Mouse (Mus musculus) intestine, embryonic 15.5 days (tissue): ENCODE results near the gene Hs3st6. TPM values are rescaled to one million over a fixed set of nuclear protein-coding genes. Genes with fewer than 3 reads are reported as not detected.
"Not testable (repeated sequence)": the region's sequence is repeated elsewhere in the genome, so short reads cannot be mapped to it uniquely, and the experiment has no call there.

Experiments used
- ATAC-seq: fragments of 200-750 bp; cut with Nextera tagmentation; 2 replicates; pipeline ENCODE4 v1.8.0; 2017; ENCODE audit warnings: moderate TSS enrichment, moderate library complexity
- H3K27ac ChIP-seq: fragments of 300-500 bp; sonication (generic); 2 replicates; pipeline ENCODE4 v1.5.1; 2015; ENCODE audit warnings: mild to moderate bottlenecking, inconsistent platforms
- H3K27me3 ChIP-seq: fragments of 300-500 bp; sonication (generic); replicated peaks from 2 replicates; pipeline ENCODE4 v1.6.1; 2015; ENCODE audit warnings: inconsistent platforms
- H3K36me3 ChIP-seq: fragments of 300-500 bp; sonication (generic); 2 replicates; pipeline ENCODE4 v1.6.1; 2015; ENCODE audit warnings: inconsistent platforms
- H3K4me1 ChIP-seq: fragments of 300-500 bp; sonication (generic); replicated peaks from 2 replicates; pipeline ENCODE4 v1.6.1; 2015; ENCODE audit warnings: inconsistent platforms
- H3K4me2 ChIP-seq: fragments of 300-500 bp; sonication (generic); replicated peaks from 2 replicates; pipeline ENCODE4 v1.6.1; 2015; ENCODE audit warnings: mild to moderate bottlenecking, inconsistent platforms
- H3K4me3 ChIP-seq: fragments of 300-500 bp; sonication (generic); replicated peaks from 2 replicates; pipeline ENCODE4 v1.5.1; 2015; ENCODE audit warnings: inconsistent platforms
- H3K9ac ChIP-seq: fragments of 300-500 bp; sonication (generic); 2 replicates; pipeline ENCODE4 v1.6.1; 2015; ENCODE audit warnings: inconsistent platforms
- H3K9me3 ChIP-seq: fragments of 300-500 bp; sonication (generic); 2 replicates; pipeline ENCODE4 v1.6.1; 2016; ENCODE audit warnings: inconsistent platforms
- WGBS: fragments of 180-500 bp; shearing (Covaris S2); methylation state at CpG from one replicate; pipeline ENCODE4 v1.1.7; 2015; 5-methylcytosine and 5-hydroxymethylcytosine counted together
- polyA plus RNA-seq: library from polyadenylated mRNA; unstranded; fragments of >200 nt; fragmentation: Nextera tagmentation; extraction: Ambion mirVana; gene quantifications from 2 replicates; pipeline ENCODE4 v1.2.1, GENCODE M21; 2015

The Hs3st6 gene
- polyA plus RNA-seq, 1 experiment from 2014 or later = 0.78 TPM

DNA sequence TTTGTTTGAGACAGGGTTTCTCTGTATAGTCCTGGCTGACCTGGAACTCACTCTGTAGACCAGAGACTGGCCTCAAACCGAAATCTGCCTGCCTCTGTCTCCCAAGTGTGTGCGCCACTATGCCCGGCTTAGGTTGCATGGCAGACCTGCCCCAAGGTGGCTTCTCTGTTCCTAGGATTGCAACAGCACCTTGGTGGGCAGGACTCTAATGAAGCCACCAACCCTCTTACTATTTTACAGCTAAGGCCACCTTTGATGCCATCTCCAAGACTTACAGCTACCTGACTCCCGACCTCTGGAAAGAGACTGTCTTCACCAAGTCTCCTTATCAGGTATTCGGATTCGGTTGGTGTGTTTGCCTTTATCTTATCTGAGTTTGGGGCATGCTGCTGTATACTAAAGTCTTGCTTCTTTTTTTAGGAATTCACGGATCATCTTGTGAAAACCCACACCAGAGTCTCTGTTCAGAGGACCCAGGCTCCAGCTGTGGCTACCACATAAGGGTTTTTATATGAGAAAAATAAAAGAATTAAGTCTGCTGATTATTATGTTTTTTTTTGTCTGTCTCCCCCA, 31.3 kb upstream of the Hs3st6 start:
- peak overlapping the region; percentile 52 for H3K9ac ChIP-seq
- peaks cover 21% of the 10 kb centered on the region for H3K36me3 ChIP-seq
- WGBS = 46% methylated on average over 7 of the region's 7 CpGs
- peak overlapping the region; percentile 20 for H3K27ac ChIP-seq
- H3K4me2 ChIP-seq = peak overlapping the region; percentile 71
- H3K4me3 ChIP-seq = peak overlapping the region; percentile 72
- not testable (repeated sequence) for H3K9me3 ChIP-seq, ATAC-seq, H3K27me3 ChIP-seq
- H3K4me1 ChIP-seq = peaks cover 23% of the 10 kb centered on the region

DNA sequence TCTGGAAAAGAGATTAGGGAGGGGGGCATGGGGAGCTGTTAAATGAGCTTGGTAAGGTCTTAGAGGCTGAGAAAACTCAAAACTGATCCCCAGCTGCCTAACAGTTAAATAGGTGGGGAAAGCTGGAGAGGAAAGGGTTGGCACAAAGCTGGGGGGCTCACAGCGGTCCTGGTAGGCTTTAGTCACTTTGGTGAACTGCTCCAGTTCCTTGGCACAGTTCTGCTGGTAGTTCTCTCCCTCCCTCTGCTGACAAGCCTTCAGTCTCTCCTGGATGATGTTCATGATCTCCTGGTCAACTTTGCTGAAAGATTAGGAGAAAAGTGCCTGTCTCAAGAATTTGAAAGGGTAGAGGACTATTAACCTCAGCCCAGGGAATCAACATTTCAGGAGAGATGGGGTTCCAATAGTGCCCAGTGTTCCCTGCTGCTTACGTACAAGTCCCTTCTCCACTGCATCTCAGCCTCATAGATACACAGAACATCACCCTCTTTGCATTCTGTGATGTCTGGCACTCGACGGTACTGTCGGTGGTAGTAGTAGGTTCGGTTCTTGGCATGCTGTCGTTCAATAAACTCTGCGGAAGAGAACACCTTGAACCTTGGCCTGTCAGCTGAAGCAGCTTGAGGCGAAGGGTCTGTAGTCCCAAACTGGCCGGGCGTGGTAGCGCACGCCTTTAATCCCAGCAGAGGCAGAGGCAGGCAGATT, 30.4 kb upstream of the Hs3st6 start:
- H3K4me2 ChIP-seq = peak overlapping the region; percentile 71
- 29% methylated on average over 13 of the region's 13 CpGs for WGBS
- H3K4me3 ChIP-seq = peak overlapping the region; percentile 24
- peak overlapping the region; percentile 32; the same call in 1 of the 2 replicates for H3K9ac ChIP-seq
- peaks cover 23% of the 10 kb centered on the region for H3K4me1 ChIP-seq
- 0 out of 2 replicates have a peak overlapping the region, but pooled peaks have one; percentile 72 for H3K27ac ChIP-seq
- ATAC-seq = no peak
- H3K36me3 ChIP-seq = peaks cover 21% of the 10 kb centered on the region
- no peaks in the 10 kb centered on the region for H3K27me3 ChIP-seq
- no peaks in the 10 kb centered on the region for H3K9me3 ChIP-seq

DNA sequence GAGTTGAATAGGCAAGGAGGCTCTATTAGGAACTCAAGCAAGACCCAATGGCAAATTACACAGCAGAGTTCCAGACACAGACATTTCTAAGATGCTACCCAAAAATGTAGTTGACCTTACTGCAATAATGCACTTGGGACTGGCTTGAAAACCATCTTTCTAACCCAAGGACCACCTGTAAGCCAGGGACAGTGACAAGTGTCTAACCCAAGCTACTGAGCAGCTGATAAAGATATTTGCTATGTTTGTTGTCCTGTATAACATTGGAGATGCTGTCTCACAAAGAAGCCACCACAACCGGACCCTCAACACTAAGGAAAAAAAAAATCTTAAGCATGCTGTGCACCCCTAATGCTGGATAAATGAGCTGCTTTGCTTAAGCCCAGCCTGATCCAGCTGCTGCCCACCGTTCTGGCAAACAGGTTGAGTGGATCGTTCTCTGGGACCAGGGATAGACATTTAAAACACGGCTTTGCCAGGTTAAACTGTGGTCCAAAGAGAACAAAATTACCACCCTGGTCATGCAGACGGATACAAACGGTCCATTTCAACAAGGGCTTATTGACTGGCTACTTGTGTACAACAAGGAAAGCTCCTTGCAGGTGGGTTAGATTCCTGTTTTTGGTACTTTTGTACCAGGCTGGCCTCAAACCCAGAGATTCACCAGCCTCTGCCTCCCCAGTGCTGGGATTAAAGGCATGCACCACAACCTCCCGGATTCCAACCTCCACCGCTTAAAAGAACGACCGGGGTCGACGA, 29.5 kb upstream of the Hs3st6 start:
- WGBS = under 1% methylated on average over 12 of the region's 12 CpGs
- Histone ChIP-seq H3K4me3 (peak overlapping the region; percentile 61), H3K9me3 (no peaks in the 10 kb centered on the region), H3K4me2 (peak overlapping the region; percentile 71), H3K36me3 (peaks cover 14% of the 10 kb centered on the region), H3K27ac (peak overlapping the region; percentile 72), H3K9ac (peak overlapping the region; percentile 80), H3K27me3 (no peaks in the 10 kb centered on the region), H3K4me1 (peaks cover 23% of the 10 kb centered on the region)
- no peak for ATAC-seq

DNA sequence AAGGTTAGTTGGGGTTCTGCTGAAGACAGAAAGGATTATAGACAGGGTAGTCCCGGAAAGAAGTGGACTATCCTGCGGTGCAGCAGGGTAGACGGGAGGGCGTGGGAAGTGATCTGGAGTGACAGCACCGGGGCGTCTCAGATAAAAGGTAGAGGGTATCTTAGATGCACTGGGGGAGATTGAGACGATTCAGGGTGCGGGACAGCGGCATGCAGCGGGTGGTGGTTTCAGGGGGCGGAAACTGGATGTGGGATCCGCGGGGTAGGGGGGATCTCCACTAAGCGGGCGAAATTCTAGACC, 29.0 kb upstream of the Hs3st6 start:
- H3K4me3 ChIP-seq = peak overlapping the region; percentile 61
- peaks cover 23% of the 10 kb centered on the region for H3K4me1 ChIP-seq
- H3K9me3 ChIP-seq = no peaks in the 10 kb centered on the region
- no peaks in the 10 kb centered on the region for H3K27me3 ChIP-seq
- H3K4me2 ChIP-seq = peak overlapping the region; percentile 71
- peak; percentile 24 for ATAC-seq
- H3K9ac ChIP-seq = peak overlapping the region; percentile 80
- peaks cover 14% of the 10 kb centered on the region for H3K36me3 ChIP-seq
- under 1% methylated on average over 15 of the region's 15 CpGs for WGBS
- peak overlapping the region; percentile 72 for H3K27ac ChIP-seq

DNA sequence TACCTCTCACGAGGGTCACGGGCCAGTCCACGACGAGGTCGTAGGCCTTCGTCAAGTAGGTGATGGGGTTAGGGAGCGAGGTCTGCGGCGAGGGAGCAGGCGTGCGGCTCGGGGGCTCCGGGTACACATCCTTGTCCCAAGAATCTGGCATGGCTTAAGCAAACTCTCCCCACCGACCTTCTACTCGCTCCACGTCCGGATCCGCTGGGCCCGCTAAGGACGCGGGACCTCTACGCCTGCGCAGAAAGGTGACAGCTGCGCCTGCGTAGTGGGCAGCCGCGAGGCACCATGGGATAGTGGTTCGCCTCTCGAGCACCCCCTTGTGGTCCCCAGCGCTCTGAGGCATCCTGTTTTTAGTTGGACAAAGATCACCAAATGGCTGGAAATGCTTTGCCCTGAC, 28.6 kb upstream of the Hs3st6 start, which contains the start of gene Ndufb10:
Ndufb10 (minus strand) TSS at position 295 of the 400 bp plus-strand sequence.
- Histone ChIP-seq H3K27ac (peak within 1 kb of the TSS; percentile 72), H3K4me1 (peaks cover 23% of the 10 kb centered on the region), H3K4me2 (peak within 1 kb of the TSS; percentile 71), H3K4me3 (peak within 1 kb of the TSS; percentile 61), H3K27me3 (no peaks in the 10 kb centered on the region), H3K9ac (peak within 1 kb of the TSS; percentile 80), H3K36me3 (peaks cover 14% of the 10 kb centered on the region), H3K9me3 (no peaks in the 10 kb centered on the region)
- ATAC-seq = peak; percentile 79
- WGBS = under 1% methylated on average over 30 of the region's 30 CpGs

DNA sequence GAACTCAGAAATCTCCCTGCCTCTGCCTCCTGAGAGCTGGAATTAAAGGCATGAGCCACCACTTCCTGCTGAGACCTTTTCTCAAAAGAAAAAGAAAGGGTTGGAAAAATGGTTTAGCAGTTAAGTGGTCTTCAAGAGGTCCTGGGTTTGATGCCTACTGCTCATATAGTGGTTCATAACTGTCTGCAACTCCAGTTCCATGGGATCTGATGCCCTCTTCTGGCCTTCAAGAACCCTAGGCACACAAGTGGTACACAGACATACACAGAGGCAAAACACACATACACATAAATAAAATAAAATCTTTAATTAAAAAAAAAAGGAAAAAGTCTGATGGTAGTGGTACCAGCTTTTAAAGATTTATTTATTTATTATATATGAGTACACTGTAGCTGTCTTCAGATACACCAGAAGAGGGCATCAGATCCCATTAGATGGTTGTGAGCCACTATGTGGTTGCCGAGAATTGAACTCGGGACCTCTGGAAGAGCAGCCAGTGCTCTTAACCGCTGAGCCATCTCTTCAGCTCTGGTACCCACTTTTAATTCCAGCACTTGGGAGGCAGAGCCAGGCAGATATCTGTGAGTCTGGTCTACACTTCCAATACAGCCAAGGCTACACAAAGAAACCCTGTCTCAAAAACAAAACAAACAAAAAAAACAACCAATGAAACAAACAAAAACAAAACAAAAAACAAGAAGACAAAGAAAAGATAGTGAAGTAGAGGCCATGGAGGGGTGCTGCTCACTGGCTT, 27.0 kb upstream of the Hs3st6 start:
- H3K4me2 ChIP-seq = no peak overlapping the region
- no peaks in the 10 kb centered on the region for H3K9me3 ChIP-seq
- peaks cover 23% of the 10 kb centered on the region for H3K4me1 ChIP-seq
- ATAC-seq = no peak
- WGBS = 74% methylated on average over 3 of the region's 3 CpGs
- H3K36me3 ChIP-seq = peaks cover 14% of the 10 kb centered on the region
- H3K4me3 ChIP-seq = no peak overlapping the region
- no peak overlapping the region for H3K9ac ChIP-seq
- H3K27me3 ChIP-seq = no peaks in the 10 kb centered on the region
- no peak overlapping the region for H3K27ac ChIP-seq

DNA sequence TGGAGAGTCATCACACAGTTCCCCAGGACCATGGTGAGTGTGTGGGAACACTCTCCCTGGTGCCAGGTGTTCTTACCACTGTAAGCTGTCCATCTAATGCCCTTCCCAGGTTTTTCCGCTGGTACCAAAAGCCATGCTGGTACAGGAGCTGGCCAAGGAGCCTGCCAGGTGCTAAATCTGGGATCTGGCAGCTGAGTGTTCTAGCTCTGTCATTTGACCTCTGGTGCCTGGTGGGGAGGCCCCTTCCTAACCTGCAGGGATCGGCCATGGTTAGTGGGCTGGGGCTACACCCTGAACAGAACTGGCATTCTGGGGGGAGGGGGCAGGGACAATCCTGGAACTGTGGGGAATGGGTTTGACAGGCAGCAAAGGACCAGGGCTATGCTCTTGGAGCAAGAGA, 25.2 kb upstream of the Hs3st6 start, which contains the start of gene Rpl3l:
Rpl3l (plus strand) TSS at position 203 of the 400 bp plus-strand sequence.
- WGBS = 64% methylated on average over 2 of the region's 2 CpGs

DNA sequence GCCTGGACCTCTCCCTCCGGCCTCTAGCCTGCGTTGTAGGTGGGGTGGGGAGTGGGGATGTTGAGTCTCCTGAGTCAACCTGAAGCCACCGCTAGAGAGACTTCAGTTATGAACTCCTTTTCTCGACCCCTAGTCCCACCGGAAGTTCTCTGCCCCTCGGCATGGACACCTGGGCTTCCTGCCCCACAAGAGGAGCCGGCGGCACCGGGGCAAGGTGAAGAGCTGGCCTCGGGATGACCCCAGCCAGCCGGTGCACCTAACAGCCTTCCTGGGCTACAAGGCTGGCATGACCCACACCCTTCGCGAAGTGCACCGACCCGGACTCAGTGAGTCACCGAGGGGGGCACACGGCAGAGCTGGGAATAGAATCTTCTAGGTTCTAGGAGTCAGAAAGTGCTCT, 24.6 kb upstream of the Hs3st6 start:
- 70% methylated on average over 17 of the region's 17 CpGs for WGBS
- Histone ChIP-seq H3K9me3 (no peaks in the 10 kb centered on the region), H3K36me3 (no peaks in the 10 kb centered on the region), H3K4me3 (no peak overlapping the region), H3K27me3 (no peaks in the 10 kb centered on the region), H3K9ac (no peak overlapping the region), H3K4me1 (0 out of 2 replicates have a peak, but pooled peaks cover 4% of the 10 kb centered on the region), H3K4me2 (no peak overlapping the region), H3K27ac (no peak overlapping the region)
- no peak for ATAC-seq

More for the DNA sequence above, 25.2 kb upstream of the Hs3st6 start, which contains the start of gene Rpl3l:
- Histone ChIP-seq H3K4me2 (no peak within 1 kb of the TSS), H3K36me3 (no peaks in the 10 kb centered on the region; the same call in 1 of the 2 replicates), H3K27ac (no peak within 1 kb of the TSS), H3K4me3 (no peak within 1 kb of the TSS), H3K27me3 (no peaks in the 10 kb centered on the region), H3K9ac (no peak within 1 kb of the TSS), H3K4me1 (peaks cover 10% of the 10 kb centered on the region), H3K9me3 (no peaks in the 10 kb centered on the region)
- no peak for ATAC-seq

DNA sequence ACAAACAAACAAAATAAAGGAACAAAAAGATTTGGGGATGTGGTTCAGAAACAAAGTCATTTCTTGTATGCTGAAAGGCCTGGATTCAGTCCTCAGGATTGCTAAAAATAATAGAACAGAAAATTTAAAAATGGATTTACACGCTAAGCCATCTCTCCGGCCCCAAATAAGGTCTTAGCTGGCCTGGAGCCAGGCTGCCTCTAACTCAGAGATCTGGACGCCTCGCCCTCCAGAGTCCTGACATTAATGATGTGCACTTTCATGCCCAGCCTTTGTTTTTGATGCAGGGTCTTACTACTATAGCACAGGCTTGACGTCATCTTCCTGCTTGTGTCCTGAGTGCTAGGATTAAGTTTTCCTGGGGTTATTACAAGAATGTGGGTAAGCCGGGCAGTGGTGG, 23.7 kb upstream of the Hs3st6 start:
- Histone ChIP-seq H3K36me3 (no peaks in the 10 kb centered on the region), H3K4me1 (no peaks in the 10 kb centered on the region), H3K4me2 (no peak overlapping the region), H3K4me3 (no peak overlapping the region), H3K9me3 (no peaks in the 10 kb centered on the region), H3K27me3 (no peaks in the 10 kb centered on the region), H3K9ac (no peak overlapping the region), H3K27ac (no peak overlapping the region)
- ATAC-seq = no peak
- WGBS = 60% methylated on average over 6 of the region's 6 CpGs

DNA sequence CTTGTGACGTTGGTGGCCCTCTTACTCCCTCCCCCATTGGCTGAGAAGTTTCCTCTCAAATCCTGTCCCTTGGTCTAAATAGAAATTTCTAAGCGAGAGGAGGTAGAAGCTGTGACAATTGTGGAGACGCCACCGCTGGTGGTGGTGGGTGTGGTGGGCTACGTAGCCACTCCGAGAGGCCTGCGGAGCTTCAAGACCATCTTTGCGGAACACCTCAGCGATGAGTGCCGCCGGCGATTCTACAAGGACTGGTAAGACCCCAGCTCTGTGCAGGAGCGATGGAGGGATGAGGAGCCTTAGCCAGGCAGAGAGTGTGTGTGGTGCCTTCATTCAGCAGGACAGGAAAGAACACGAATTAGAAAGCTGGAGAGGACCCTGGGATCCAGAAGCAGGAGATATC, 22.0 kb upstream of the Hs3st6 start:
- Histone ChIP-seq H3K36me3 (no peaks in the 10 kb centered on the region), H3K4me2 (no peak overlapping the region), H3K27ac (no peak overlapping the region), H3K9me3 (no peaks in the 10 kb centered on the region), H3K4me1 (no peaks in the 10 kb centered on the region; the same call in 1 of the 2 replicates), H3K4me3 (no peak overlapping the region), H3K9ac (no peak overlapping the region), H3K27me3 (no peaks in the 10 kb centered on the region)
- ATAC-seq = no peak
- 83% methylated on average over 14 of the region's 14 CpGs for WGBS

DNA sequence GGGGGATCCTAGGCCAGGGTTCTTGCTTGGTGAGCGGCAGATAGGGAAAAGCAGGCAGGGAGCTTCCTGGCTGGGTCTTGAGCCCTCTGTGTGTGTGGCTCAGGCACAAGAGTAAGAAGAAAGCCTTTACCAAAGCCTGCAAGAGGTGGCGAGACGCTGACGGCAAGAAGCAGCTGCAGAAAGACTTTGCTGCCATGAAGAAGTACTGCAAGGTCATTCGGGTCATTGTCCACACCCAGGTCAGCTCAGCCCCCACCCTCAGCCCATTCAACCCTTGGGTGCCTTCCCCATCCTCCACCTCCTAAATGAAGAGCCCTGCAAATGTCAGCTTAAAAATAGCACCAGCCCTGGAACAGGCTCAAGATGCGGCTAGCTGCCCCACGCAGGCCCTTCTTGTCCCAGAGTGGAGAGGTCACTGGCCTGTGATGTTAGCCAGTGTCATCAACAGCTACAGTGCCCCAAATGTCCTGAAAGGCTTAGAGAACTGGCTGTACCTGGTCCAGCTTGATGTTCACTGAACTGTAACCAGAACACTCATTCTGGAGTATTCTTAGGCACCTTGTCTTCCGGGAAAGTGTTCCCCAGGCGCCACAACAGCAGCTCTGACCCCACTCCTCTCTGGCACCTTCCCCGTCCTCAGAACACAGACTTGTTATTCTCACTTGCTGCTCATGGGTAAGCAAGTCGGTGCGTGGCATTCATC, 20.4 kb upstream of the Hs3st6 start:
- Histone ChIP-seq H3K4me2 (no peak overlapping the region), H3K27ac (no peak overlapping the region), H3K27me3 (no peaks in the 10 kb centered on the region), H3K36me3 (no peaks in the 10 kb centered on the region), H3K9me3 (no peaks in the 10 kb centered on the region), H3K4me1 (peaks cover 5% of the 10 kb centered on the region), H3K4me3 (no peak overlapping the region), H3K9ac (no peak overlapping the region)
- WGBS = 82% methylated on average over 12 of the region's 12 CpGs
- no peak for ATAC-seq
